Mouse (Mus musculus) thymus, adult 18-20 months (tissue): ENCODE measurements around the gene Slc6a3.
A peak's percentile ranks its signal among the peaks of the same experiment; 100 is the strongest.

Experiments
- DNase-seq, 2 experiments: peaks; one replicate each; pipeline ENCODE4 v3.0.0; 2022; ENCODE audit warnings: mixed read lengths in 2 of 2

Gene Slc6a3

DNA sequence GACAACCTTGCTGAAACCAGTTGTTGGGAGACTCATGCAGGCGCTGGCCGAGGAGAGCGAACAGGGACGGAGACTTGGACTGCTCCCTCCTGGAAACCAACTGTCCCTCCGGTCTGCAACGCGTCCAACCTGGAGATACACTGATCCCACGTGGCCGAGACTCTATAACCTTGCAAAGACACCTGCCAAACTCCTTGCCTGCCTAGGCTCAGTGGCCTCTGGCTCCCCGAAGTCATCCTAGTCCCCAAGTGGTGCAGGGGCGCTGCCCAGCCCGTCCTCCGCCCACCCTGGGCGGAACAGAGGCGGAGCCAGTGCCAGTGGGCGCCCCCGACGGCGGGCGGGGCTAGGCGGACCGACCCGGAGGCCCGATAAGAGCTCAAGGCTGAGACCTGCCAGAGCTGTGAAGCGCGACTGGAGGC, at the start of gene Slc6a3:
Slc6a3 (plus strand) TSS at position 345 of the 419 bp plus-strand sequence.
- DNase-seq = peak in 1 of 2 experiments; percentile 11

DNA sequence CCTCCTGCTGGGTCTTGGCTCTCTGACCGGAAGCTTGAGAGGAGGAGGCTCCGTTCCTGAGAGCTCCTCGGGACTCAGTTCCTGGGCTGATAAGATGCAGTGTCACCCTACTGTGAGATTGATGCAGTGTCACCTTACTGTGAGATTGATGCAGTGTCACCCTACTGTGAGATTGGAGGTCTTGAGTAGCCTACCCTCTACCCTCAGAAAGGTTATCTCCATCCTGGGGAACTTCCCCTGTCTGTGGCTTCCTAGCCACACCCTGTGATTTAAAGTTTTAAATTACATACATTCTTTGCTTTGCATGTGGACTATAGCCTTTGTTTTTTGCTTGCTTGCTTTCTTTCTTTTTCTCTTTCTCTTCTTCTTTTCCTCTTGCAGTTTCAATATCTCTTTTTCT, 48.4 kb upstream of the Slc6a3 start:
- DNase-seq = no peak

DNA sequence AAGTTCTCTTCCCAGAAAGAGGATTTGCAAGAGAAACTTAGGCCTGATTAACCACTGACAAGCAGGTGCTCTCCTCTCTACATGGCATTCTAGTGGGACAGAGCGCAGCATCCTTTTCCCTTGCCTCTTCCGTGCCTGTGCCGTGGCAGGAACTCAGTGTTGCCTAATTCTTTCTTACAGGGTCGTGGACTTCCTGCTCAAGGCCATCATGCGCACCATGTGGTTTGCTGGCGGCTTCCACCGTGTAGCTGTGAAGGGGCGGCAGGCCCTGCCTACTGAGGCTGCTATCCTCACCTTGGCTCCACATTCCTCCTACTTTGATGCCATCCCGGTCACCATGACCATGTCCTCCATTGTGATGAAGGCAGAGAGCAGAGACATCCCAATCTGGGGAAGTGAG, 47.8 kb upstream of the Slc6a3 start:
- no peak for DNase-seq

DNA sequence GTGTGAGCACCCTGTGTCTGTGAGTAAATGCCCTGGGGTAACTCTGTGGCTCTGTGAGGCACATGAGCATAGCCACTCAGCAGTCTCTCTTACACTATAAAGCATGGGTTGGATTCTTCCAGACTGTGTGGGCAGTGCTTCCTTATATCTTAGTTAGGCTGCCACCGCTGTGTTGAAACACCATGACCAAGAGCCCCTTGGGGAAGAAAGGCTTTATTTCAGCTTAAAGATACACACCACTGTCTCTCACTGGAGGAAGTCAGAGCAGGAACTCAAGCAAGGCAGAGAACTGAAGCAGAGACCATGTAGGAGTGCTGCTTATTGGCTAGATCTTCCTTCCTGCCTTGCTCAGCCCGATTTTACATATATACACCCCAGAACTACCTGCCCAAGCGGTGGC, 46.6 kb upstream of the Slc6a3 start:
- no peak for DNase-seq

DNA sequence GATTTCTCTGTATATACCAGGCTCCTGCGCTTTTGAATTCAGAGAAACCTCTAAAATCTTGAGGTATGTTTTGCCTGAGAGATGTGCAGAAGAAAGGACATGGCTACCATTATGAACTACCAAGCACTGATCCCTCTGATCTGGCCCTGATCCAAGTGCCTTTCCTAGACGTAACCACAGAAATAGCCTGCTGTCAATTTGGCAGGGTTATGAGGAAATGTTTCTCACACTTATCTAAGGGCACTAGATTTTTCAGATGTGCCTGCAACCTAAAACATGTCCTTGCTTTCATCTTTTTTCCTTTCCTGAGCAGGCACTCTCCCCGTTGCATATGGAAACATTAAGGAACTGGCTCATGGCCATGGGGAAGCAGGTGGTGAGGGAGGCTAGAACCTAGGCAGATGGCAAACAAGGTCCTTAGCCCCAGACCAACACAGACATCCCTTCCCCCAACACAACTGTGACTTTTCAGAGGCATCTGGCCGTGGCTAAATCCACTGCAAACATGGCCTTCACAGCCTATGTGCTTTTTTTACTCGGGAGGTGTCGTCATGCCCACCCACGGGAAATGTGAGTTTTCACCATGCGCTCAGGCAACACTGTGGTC, 45.9 kb upstream of the Slc6a3 start:
- DNase-seq = no peak

DNA sequence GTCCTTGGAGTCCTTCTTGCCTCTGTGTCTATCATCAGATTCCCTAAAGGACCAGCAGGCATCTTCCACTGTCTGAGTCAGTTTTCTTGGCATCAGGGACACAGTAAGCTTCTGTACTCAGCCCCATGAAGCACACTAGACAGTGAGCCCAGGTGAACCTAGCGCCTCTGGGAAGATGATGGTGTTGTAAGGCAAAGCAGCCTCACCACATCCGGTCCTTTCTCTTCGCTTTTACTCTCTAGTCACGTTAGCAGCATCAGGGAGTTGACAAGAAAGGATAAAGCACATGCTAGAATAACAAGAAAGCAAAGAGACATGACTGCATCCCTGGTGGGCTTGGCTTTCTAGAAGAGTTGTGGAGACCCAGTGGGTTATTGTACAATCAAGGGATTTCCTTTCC, 43.4 kb upstream of the Slc6a3 start:
- DNase-seq = no peak

DNA sequence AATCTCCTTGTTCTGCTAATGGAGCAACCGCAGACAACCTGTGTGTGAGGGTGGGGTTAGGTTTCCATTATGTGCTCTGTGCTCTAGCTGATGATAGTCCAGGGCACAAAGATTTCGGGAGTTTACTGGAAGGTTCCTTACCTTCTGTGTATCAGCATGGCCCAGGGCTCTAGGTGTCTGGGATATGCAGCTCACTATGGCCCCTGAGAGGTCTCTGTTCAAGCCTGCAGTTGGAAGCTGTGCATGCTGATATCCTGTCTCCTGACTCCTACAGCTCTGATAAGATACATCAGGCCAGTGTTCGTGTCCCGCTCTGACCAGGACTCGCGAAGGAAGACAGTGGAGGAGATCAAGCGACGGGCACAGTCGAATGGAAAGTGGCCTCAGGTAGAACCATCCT, 42.0 kb upstream of the Slc6a3 start:
- DNase-seq = no peak

DNA sequence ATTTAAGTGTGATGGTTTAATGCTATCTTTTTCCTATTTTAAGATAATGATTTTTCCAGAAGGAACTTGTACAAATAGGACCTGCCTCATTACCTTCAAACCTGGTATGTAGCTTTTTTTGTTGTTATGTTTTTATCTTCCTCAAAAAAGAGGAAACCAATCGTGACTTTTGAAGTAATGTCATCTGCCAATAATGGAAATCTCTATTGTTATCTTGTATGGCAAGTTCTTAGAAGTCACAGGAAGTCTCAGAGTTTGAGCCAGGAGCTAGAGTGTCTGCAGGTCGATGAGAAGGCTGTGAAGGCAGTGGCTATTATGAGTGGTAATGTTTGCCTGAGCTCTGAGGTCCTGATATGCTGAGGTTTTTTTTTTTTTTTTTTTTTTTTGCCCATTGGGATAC, 40.4 kb upstream of the Slc6a3 start:
- DNase-seq = no peak

DNA sequence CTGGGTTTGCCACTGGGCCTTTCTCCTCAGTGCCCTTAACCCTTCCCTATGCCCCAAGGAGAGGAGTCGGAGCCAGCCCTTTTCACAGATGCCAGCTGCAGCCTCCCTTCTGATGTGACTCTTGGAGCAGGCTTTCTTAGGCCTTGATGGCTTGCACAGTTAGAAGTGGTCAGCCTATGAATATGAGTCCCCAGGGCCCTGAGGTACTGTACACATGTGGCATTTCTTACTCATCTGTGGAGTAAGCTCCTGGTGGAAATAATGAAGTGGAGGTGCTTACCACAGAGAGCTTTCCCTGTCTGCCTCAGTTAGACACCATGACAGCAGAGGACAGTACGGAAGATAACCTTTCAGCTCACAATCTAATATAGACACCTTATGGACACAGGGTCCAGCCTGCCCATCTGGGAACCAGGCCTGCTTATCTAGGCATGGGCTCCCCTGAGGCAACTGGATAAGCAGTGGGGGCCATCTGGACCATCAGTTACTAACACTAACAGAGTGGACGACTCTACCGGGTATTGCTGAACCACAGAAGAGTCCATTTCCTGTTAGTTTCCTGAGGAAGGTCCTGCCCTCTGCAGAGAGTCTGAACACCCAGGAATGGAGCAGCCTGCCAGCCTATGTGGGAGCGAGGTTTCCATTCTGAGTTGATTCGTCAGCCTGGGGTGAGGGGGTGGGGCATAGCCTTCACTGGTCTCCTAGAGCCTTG, 36.5 kb upstream of the Slc6a3 start:
- no peak for DNase-seq

DNA sequence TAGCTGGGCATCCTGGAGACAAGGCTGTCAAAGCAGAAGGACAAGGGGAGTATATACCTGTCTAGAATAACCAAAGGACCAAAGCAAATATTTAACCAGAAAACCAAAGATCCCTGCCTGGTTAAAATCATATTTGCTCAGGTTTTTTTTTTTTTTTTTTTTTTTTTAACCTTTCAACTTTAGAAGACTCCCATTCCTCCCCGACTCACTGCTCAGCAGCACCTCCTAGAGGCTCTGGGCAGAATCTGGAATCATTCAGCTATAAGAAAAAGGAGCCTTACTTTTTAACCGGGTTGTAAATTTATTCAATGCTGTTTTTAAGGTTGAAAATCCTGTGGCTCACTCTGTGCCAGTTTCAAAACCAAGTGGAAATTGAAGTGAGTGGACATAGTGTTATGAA, 33.8 kb upstream of the Slc6a3 start:
- DNase-seq = no peak

DNA sequence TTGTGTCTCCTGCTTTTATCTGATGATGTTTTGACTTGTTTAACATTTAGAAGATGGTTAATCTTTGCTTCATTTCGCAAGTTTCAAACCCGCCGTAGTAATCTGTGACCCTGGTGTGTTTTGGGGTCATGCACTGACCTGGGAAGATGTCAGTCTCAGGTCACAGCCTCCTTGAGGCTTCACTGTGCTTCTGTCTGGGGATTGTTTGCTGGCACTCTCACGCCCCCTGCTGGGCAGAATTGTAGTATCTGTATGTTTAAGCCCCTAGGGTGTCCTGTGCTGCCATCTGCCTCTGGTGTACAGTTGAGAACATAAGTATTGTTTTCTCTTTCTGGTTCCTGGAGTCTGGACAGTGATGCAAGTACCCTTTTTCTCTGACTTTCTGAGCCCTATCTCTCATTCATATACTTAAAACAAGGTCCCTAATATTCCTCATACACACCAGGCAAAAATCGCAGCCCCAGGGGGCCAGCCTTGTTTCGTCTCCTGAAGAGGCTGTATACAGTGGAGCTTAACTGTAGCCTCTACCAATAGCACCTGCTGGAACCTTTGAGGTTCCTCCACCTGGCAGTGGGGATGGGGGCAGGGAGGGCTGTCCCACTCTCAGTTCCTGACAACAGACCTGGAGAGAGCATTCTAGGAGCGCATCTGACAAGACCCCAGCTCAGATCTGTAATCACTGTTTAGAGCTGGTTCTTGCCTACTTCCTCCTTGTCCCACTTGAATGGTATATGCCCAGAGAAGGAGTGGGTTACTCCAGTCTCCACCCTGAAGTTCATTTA, 30.7 kb upstream of the Slc6a3 start:
- peak; percentile 40 to 41 for DNase-seq

DNA sequence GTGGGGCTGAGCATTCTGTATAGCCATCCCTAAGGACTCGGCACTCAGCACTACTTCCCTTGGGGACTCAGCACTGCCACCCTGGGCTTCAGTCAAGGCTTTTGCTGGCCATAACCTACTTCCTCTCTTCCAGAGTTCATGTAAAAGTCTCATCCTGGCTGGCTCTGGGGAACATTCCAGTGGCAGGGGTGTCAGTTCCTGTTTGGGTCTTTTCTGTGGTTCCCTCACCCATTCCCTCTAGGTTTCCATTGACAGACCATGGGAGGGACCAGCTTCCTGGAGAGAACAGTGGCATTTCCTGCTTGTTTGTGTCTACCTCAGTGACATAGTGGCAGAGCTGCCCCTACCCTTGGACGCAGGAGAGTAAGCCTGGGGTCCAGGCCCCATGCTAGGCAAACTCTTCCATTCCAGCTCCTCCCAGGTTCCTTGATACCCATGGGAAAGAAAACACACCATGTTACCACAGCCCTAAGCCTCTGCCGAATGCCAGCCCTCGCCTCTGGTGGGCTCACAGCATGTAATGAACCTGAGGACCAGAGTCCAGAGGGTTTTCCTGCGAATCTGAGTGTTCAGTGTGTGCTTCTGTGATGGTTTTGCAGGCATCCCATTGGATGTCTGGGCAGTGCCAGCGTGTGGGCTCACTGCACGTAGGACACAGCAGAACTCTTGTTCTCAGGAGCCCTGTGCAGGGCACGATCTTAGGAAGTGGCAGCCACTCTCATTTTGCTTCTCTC, 27.6 kb upstream of the Slc6a3 start:
- no peak for DNase-seq

DNA sequence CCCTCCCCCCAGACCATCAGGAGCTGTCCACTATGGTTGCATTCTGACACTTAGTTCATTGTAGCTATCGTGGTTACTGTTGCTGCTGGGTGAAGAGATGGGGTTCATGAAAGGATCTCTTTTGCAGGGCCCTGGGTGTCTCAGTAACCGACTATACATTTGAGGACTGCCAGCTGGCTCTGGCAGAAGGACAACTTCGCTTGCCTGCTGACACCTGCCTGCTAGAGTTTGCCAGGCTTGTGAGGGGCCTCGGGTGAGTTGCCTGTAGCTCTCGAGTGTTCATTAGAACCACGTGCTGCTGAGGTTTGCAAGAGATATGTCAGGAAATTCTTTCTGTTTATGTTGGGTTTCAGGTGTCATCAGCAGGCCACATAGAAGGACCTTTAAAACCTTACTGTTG, 26.7 kb upstream of the Slc6a3 start:
- DNase-seq = no peak

DNA sequence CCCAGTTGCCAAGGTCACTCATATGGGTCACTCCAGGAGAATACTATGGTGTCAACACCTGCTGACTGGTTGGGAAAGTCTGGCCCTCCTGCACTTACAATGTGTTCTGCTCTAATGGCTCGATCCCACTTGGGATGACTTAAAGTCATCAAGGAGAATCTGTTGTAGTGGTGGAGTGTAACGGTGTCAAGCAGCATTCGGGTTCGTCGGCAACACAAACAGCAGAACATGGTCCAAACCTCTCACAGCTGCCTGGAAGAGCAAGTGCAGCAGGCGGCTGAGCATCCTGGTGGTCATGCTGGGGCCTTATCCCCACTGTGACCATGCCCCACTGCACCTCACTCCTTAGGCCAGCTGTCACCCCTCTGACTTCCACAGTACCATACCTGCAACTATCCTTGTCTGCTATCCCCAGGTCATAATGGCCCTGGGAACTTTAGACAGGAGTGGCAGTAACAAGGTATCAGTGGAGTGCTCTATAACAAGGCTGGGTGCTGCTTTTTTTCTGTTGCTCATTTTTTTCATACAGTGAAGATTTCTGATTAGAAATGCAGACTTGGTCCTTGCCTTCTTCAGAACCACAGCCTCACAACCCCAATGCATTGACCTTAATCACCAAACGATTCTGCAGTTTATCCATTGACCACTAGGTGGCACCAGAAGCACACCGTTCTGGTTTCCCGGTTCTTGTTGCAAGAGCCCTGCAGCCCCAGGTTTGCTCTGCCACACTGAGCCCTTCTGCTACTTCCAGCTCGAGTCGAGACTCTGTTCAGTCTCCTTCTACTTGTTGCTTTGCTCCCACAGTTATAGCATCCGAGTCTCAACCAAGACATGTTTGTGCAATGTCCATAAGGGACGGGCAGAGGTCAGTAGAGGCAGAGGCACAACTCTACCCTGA, 23.5 kb upstream of the Slc6a3 start:
- DNase-seq = peak; percentile 18 to 45

DNA sequence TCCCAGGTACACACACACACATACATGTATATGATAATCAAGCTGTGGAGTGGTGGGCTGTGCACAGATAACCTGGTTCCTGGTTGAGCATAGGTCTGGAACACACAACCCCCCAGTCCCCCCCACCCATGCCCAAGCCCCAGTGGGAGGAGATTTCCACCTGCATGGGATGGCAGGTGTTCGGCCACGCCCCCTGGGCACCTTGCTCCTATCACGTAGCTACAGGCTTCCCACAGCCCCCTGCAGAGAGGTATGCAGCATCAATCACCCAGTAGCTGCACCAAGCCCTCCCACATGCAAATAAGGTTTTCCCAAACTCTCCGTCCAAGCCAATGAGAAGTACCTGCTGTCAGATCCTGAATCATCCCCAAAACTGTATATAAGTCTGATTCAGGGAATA, 19.7 kb upstream of the Slc6a3 start:
- no peak for DNase-seq

DNA sequence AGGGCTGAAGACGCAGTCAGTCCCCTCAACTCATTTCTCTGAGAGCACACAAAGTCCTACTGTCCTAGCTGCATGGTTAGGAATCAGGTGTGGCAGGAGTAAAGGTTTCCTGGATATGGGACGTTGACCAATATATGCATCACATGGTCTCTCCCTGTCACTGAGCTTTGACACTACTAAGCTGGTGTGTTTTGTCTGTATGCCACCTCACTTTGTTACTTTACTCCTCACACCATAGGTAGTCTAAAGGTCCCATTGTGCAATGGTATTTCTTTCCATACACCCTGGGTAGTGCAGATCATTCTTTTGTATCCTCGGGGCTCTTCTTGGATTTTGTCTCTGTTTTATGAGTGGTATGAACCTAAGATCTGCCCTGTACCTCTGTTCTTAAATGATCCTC, 2.8 kb upstream of the Slc6a3 start:
- no peak for DNase-seq

DNA sequence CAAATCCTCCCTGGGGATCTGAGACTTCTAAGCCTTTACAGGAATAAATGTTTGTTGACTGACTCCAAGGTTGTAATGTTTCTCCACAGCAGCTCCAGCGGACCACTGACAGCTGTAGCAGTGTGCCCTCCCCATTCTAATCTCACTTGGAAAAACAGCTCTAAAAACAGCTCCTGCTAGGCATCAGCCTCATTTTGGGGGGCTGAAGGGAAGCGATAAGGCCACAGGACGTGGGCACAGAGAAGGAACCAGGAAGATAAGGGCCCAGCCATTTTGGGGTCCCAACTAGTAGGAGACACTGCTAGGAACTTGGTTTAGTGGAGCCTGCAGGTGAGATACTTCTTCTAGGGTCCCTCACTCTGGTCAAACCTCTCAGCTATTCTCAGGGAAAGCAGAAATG, 1.3 kb upstream of the Slc6a3 start:
- no peak for DNase-seq

DNA sequence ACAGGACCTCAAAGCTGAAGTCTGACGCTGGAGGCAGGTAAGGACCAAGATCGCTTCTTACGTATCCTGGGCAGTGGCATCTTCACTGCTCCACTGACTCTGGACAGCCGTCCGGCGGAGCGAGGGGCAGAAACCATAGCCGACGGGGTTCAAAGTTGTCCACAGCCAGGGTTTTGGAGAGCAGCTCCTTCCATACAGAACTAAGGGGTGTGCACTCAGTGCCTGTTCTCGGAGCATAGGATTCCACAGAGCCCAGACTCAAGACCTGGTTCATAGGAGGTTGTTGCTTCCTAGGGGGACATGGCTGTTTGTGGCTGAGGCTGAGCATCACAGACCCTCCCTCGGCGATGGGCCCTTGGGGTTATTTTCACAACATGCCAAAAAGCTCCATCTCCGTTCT, 277 bp downstream of the Slc6a3 start:
- no peak for DNase-seq

DNA sequence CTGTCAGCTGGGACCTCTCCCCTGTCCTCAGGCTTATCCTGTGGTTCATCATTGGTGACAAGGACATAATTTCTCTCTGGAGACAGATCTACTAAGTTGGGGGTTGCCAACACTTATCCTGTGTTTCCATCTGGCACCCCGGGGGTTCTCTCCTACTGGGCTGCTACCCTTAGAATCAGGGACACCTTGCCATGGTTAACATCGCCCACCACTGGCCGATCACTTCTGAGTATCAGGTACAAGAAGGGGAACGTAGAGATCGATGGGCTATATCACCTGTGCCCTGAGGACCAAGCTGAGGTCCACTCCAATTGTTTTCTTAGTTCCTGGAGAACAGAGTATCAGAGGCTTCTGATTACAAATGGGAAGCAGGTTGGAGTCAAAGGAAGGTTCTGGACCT, 27.7 kb downstream of the Slc6a3 start:
- no peak for DNase-seq

DNA sequence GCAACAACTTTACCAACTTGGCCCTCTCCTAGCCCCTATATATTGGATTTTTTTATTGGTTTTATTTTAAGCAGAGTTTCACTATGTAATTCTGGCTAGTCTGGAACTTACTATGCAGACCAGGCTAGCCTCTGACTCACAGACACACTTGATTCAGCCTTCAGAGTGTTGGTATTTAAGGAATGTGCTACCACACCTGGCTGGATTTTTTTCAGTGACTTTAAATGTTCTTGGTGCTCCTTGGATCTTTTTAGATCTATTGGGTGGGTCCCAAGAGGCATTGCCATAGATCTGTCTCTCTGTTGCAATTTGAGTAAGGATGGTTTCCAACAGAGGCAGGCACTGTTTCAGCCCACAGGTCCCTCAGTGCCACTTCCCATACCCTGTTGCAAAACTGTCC, 38.5 kb downstream of the Slc6a3 start:
- no peak for DNase-seq

DNA sequence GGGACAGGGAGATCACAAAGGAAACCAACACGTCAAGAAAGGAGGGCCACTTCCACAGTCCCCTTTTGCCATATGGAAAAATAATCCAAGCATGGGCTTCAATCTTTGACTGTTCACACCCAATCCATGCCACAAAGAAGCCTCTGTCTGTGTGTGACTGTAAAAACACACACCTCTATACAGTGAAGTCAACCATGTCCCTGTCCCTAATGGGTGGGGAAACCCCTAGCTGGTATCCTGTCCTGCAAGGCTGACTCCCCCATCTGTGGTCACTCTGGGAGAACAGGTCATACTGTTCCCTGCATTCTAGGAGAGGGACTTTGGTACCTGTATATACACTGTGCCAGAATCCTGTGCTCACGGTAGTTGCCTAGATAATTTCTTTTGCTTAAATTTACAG, 40.7 kb downstream of the Slc6a3 start:
- no peak for DNase-seq

DNA sequence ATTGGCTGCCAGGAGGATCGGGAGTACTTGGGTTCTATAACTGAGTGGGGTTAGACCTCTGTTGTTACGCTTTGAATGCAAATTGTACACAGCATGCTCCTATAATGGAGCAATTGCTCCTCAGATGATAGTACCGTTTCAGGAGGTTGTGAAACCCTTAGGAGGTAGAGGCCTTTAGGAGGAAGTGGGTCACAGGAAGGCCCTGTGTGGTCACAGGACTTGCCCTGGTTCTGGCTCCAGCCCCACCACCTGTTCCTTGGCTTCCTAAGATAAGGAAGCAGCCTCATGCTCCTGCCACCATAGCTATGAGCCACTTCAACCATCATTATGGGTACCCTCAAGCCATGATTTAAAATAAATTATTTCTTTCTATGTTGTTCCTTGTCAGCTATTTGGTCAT, 54.9 kb downstream of the Slc6a3 start:
- no peak for DNase-seq
